Mouse (Mus musculus): Measurements from ENCODE around the gene Npepl1. TPM values are rescaled to one million over a fixed set of nuclear protein-coding genes. Genes with fewer than 3 reads are reported as not detected.

Gene Npepl1
- not detected in 2 replicates for polyA plus RNA-seq (2012; ENCODE audit: insufficient read depth, insufficient read length, low replicate concordance, missing spikeins)

GRCm38 (mm10) chr2:174109991-174110782 is at the start of gene Npepl1:
TSS of gene Npepl1 (plus strand) at chr2:174110349.
- WGBS = 22% methylated on average over 89 of the region's 90 CpGs
- TF ChIP-seq CTCF (IDR thresholded peaks at IDR 0.05; ENCODE audit: insufficient read depth, low read depth, low read length) (no peak), POLR2A (IDR thresholded peaks at IDR 0.05; ENCODE audit: insufficient read depth, low read depth, low read length) (no peak)
- Histone ChIP-seq H3K4me1 (ENCODE audit: control insufficient read depth, insufficient read depth, low read length) (peaks cover 6% of the 10 kb centered on the region; the same call in 1 of the 2 replicates), H3K4me3 (ENCODE audit: insufficient read depth, low read depth, low read length) (peak within 1 kb of the TSS; percentile 47), H3K27ac (ENCODE audit: insufficient read depth, low read depth, low read length) (0 out of 2 replicates have a peak within 1 kb of the TSS, but pooled peaks have one; percentile 3)

GRCm38 (mm10) chr2:174061219-174061618 is 48.9 kb upstream of the Npepl1 start:
- Histone ChIP-seq H3K4me3 (ENCODE audit: insufficient read depth, low read depth, low read length) (no peak overlapping the region), H3K4me1 (ENCODE audit: control insufficient read depth, insufficient read depth, low read length) (no peaks in the 10 kb centered on the region), H3K27ac (ENCODE audit: insufficient read depth, low read depth, low read length) (no peak overlapping the region)
- TF ChIP-seq POLR2A (IDR thresholded peaks at IDR 0.05; ENCODE audit: insufficient read depth, low read depth, low read length) (no peak), CTCF (IDR thresholded peaks at IDR 0.05; ENCODE audit: insufficient read depth, low read depth, low read length) (no peak)
- WGBS = 15% methylated on average over 2 of the region's 2 CpGs

- WGBS = 75% methylated on average over 6 of the region's 6 CpGs
- no peak overlapping the region for H3K27ac ChIP-seq (ENCODE audit: insufficient read depth, low read depth, low read length)
- no peaks in the 10 kb centered on the region for H3K4me1 ChIP-seq (ENCODE audit: control insufficient read depth, insufficient read depth, low read length)
- no peak overlapping the region for H3K4me3 ChIP-seq (ENCODE audit: insufficient read depth, low read depth, low read length)
- TF ChIP-seq POLR2A (IDR thresholded peaks at IDR 0.05; ENCODE audit: insufficient read depth, low read depth, low read length) (no peak), CTCF (IDR thresholded peaks at IDR 0.05; ENCODE audit: insufficient read depth, low read depth, low read length) (no peak)
Observed at GRCm38 (mm10) chr2:174063074-174063473, 47.1 kb upstream of the Npepl1 start.

GRCm38 (mm10) chr2:174063527-174064211 is 46.5 kb upstream of the Npepl1 start:
- Histone ChIP-seq H3K27ac (ENCODE audit: insufficient read depth, low read depth, low read length) (no peak overlapping the region), H3K4me1 (ENCODE audit: control insufficient read depth, insufficient read depth, low read length) (no peaks in the 10 kb centered on the region), H3K4me3 (ENCODE audit: insufficient read depth, low read depth, low read length) (no peak overlapping the region)
- 80% methylated on average over 9 of the region's 9 CpGs for WGBS
- no peak for TF ChIP-seq POLR2A (IDR thresholded peaks at IDR 0.05; ENCODE audit: insufficient read depth, low read depth, low read length)
- no peak for TF ChIP-seq CTCF (IDR thresholded peaks at IDR 0.05; ENCODE audit: insufficient read depth, low read depth, low read length)

GRCm38 (mm10) chr2:174067793-174068419 is 42.2 kb upstream of the Npepl1 start:
- Histone ChIP-seq H3K4me1 (ENCODE audit: control insufficient read depth, insufficient read depth, low read length) (no peaks in the 10 kb centered on the region), H3K27ac (ENCODE audit: insufficient read depth, low read depth, low read length) (no peak overlapping the region), H3K4me3 (ENCODE audit: insufficient read depth, low read depth, low read length) (no peak overlapping the region)
- 61% methylated on average over 6 of the region's 6 CpGs for WGBS
- no peak for TF ChIP-seq POLR2A (IDR thresholded peaks at IDR 0.05; ENCODE audit: insufficient read depth, low read depth, low read length)
- no peak for TF ChIP-seq CTCF (IDR thresholded peaks at IDR 0.05; ENCODE audit: insufficient read depth, low read depth, low read length)

- no peak overlapping the region for H3K4me3 ChIP-seq (ENCODE audit: insufficient read depth, low read depth, low read length)
- peaks cover 2% of the 10 kb centered on the region for H3K4me1 ChIP-seq (ENCODE audit: control insufficient read depth, insufficient read depth, low read length)
- 31% methylated on average over 3 of the region's 3 CpGs for WGBS
- TF ChIP-seq POLR2A (IDR thresholded peaks at IDR 0.05; ENCODE audit: insufficient read depth, low read depth, low read length) = no peak
- no peak for TF ChIP-seq CTCF (IDR thresholded peaks at IDR 0.05; ENCODE audit: insufficient read depth, low read depth, low read length)
- H3K27ac ChIP-seq (ENCODE audit: insufficient read depth, low read depth, low read length) = no peak overlapping the region
Observed at GRCm38 (mm10) chr2:174069532-174070049, 40.6 kb upstream of the Npepl1 start.

GRCm38 (mm10) chr2:174071406-174071805 is 38.7 kb upstream of the Npepl1 start:
- no peak overlapping the region for H3K27ac ChIP-seq (ENCODE audit: insufficient read depth, low read depth, low read length)
- TF ChIP-seq CTCF (IDR thresholded peaks at IDR 0.05; ENCODE audit: insufficient read depth, low read depth, low read length) (no peak), POLR2A (IDR thresholded peaks at IDR 0.05; ENCODE audit: insufficient read depth, low read depth, low read length) (no peak)
- no peak overlapping the region for H3K4me3 ChIP-seq (ENCODE audit: insufficient read depth, low read depth, low read length)
- peaks cover 15% of the 10 kb centered on the region for H3K4me1 ChIP-seq (ENCODE audit: control insufficient read depth, insufficient read depth, low read length)
- 97% methylated on average over 5 of the region's 5 CpGs for WGBS

- Histone ChIP-seq H3K4me3 (ENCODE audit: insufficient read depth, low read depth, low read length) (no peak overlapping the region), H3K4me1 (ENCODE audit: control insufficient read depth, insufficient read depth, low read length) (peaks cover 20% of the 10 kb centered on the region), H3K27ac (ENCODE audit: insufficient read depth, low read depth, low read length) (no peak overlapping the region)
- 78% methylated on average over 5 of the region's 5 CpGs for WGBS
- TF ChIP-seq POLR2A (IDR thresholded peaks at IDR 0.05; ENCODE audit: insufficient read depth, low read depth, low read length) = no peak
Observed at GRCm38 (mm10) chr2:174073156-174073790, 36.9 kb upstream of the Npepl1 start.

Measured in olfactory bulb, adult 2 months (tissue).